Mouse (Mus musculus): Measurements from ENCODE around the gene Dnaaf5.

- TF ChIP-seq CTCF (IDR thresholded peaks at IDR 0.05; ENCODE audit: borderline replicate concordance, extremely low read depth, insufficient read depth, insufficient read length) (no peak), POLR2A (IDR thresholded peaks at IDR 0.05; ENCODE audit: borderline replicate concordance, extremely low read depth, insufficient read depth, insufficient read length, poor library complexity, severe bottlenecking) (no peak)
These were observed 17.5 kb downstream of the Dnaaf5 start for GRCm38 (mm10) chr5:139167548-139167947.
